Mouse (Mus musculus) embryonic facial prominence, embryonic 12.5 days (tissue): ENCODE results near the gene Aff1. TPM values are rescaled to one million over a fixed set of nuclear protein-coding genes. Genes with fewer than 3 reads are reported as not detected.

Experiments
- ATAC-seq: fragments of 200-750 bp; cut with Nextera tagmentation; 2 replicates; pipeline ENCODE4 v1.8.0; 2017; ENCODE audit not compliant: insufficient number of reproducible peaks, insufficient read depth, low FRiP score, low TSS enrichment
- H3K27ac ChIP-seq: fragments of 300-500 bp; sonication (generic); 2 replicates; pipeline ENCODE4 v1.5.1; 2016; ENCODE audit warnings: mild to moderate bottlenecking
- H3K27me3 ChIP-seq: fragments of 300-500 bp; sonication (generic); 2 replicates; pipeline ENCODE4 v1.6.1; 2016; ENCODE audit warnings: mild to moderate bottlenecking, moderate library complexity
- H3K36me3 ChIP-seq: fragments of 300-500 bp; sonication (generic); 2 replicates; pipeline ENCODE4 v1.6.1; 2016; ENCODE audit warnings: mild to moderate bottlenecking
- H3K4me1 ChIP-seq: fragments of 300-500 bp; sonication (generic); 2 replicates; pipeline ENCODE4 v1.6.1; 2016
- H3K4me2 ChIP-seq: fragments of 300-500 bp; sonication (generic); replicated peaks from 2 replicates; pipeline ENCODE4 v1.6.1; 2016; ENCODE audit warnings: mild to moderate bottlenecking, moderate library complexity
- H3K4me3 ChIP-seq: fragments of 300-500 bp; sonication (generic); 2 replicates; pipeline ENCODE4 v1.5.1; 2016; ENCODE audit warnings: mild to moderate bottlenecking
- H3K9ac ChIP-seq: fragments of 300-500 bp; sonication (generic); 2 replicates; pipeline ENCODE4 v1.6.1; 2016; ENCODE audit warnings: mild to moderate bottlenecking, moderate library complexity
- H3K9me3 ChIP-seq: fragments of 300-500 bp; sonication (generic); 2 replicates; pipeline ENCODE4 v1.6.1; 2016; ENCODE audit warnings: mild to moderate bottlenecking, moderate library complexity
- WGBS: fragments of 180-500 bp; shearing (Covaris S2); methylation state at CpG from one replicate; pipeline ENCODE4 v1.1.7; 2016; 5-methylcytosine and 5-hydroxymethylcytosine counted together
- polyA plus RNA-seq: library from polyadenylated mRNA; unstranded; fragments of >200 nt; fragmentation: Nextera tagmentation; extraction: Ambion mirVana; gene quantifications from 2 replicates; pipeline ENCODE4 v1.2.1, GENCODE M21; 2016

The Aff1 gene
- polyA plus RNA-seq, 1 experiment from 2014 or later, result 4.8 TPM

GRCm38 (mm10) chr5:103814551-103815248 is 122.5 kb downstream of the Aff1 start:
- no peaks in the 10 kb centered on the region for H3K36me3 ChIP-seq
- no peaks in the 10 kb centered on the region for H3K27me3 ChIP-seq
- no peak overlapping the region for H3K4me3 ChIP-seq
- no peak overlapping the region for H3K4me2 ChIP-seq
- WGBS, result 66% methylated on average over 16 of the region's 16 CpGs
- no peak overlapping the region for H3K9ac ChIP-seq
- H3K4me1 ChIP-seq, result no peaks in the 10 kb centered on the region
- no peaks in the 10 kb centered on the region for H3K9me3 ChIP-seq
- H3K27ac ChIP-seq, result no peak overlapping the region
- ATAC-seq, result no peak

- Histone ChIP-seq H3K27ac (no peak overlapping the region), H3K36me3 (no peaks in the 10 kb centered on the region), H3K4me2 (no peak overlapping the region), H3K27me3 (no peaks in the 10 kb centered on the region), H3K4me3 (no peak overlapping the region), H3K4me1 (no peaks in the 10 kb centered on the region), H3K9ac (no peak overlapping the region), H3K9me3 (no peaks in the 10 kb centered on the region)
- 75% methylated on average over 4 of the region's 4 CpGs for WGBS
- no peak for ATAC-seq
Measured at GRCm38 (mm10) chr5:103815249-103815617, 123.1 kb downstream of the Aff1 start.

GRCm38 (mm10) chr5:103816718-103817117 is 124.5 kb downstream of the Aff1 start:
- no peak overlapping the region for H3K4me2 ChIP-seq
- no peak overlapping the region for H3K9ac ChIP-seq
- H3K27me3 ChIP-seq, result no peaks in the 10 kb centered on the region
- H3K9me3 ChIP-seq, result no peaks in the 10 kb centered on the region
- H3K4me3 ChIP-seq, result no peak overlapping the region
- 0 out of 2 replicates have a peak, but pooled peaks cover 2% of the 10 kb centered on the region for H3K4me1 ChIP-seq
- H3K36me3 ChIP-seq, result no peaks in the 10 kb centered on the region
- ATAC-seq, result no peak
- 89% methylated on average over 3 of the region's 3 CpGs for WGBS
- H3K27ac ChIP-seq, result no peak overlapping the region

- Histone ChIP-seq H3K4me3 (no peak overlapping the region), H3K4me2 (no peak overlapping the region), H3K9me3 (no peaks in the 10 kb centered on the region), H3K4me1 (0 out of 2 replicates have a peak, but pooled peaks cover 6% of the 10 kb centered on the region), H3K27ac (no peak overlapping the region), H3K27me3 (no peaks in the 10 kb centered on the region), H3K36me3 (no peaks in the 10 kb centered on the region), H3K9ac (no peak overlapping the region)
- no peak for ATAC-seq
- 17% methylated on average over 1 of the region's 1 CpGs for WGBS
Measured at GRCm38 (mm10) chr5:103817754-103818153, 125.6 kb downstream of the Aff1 start.

GRCm38 (mm10) chr5:103818602-103819001 is 126.4 kb downstream of the Aff1 start:
- WGBS, result 85% methylated on average over 9 of the region's 9 CpGs
- Histone ChIP-seq H3K27me3 (no peaks in the 10 kb centered on the region), H3K36me3 (no peaks in the 10 kb centered on the region), H3K27ac (no peak overlapping the region), H3K9me3 (no peaks in the 10 kb centered on the region), H3K9ac (no peak overlapping the region), H3K4me2 (no peak overlapping the region), H3K4me3 (no peak overlapping the region), H3K4me1 (0 out of 2 replicates have a peak, but pooled peaks cover 6% of the 10 kb centered on the region)
- no peak for ATAC-seq

- Histone ChIP-seq H3K9me3 (no peaks in the 10 kb centered on the region), H3K9ac (no peak overlapping the region), H3K36me3 (no peaks in the 10 kb centered on the region), H3K27ac (no peak overlapping the region), H3K4me2 (no peak overlapping the region), H3K4me1 (0 out of 2 replicates have a peak, but pooled peaks cover 6% of the 10 kb centered on the region), H3K27me3 (no peaks in the 10 kb centered on the region), H3K4me3 (no peak overlapping the region)
- 85% methylated on average over 1 of the region's 1 CpGs for WGBS
- no peak for ATAC-seq
Measured at GRCm38 (mm10) chr5:103819674-103820073, 127.5 kb downstream of the Aff1 start.

- H3K4me2 ChIP-seq, result no peak overlapping the region
- 0 out of 2 replicates have a peak, but pooled peaks cover 6% of the 10 kb centered on the region for H3K4me1 ChIP-seq
- 84% methylated on average over 9 of the region's 9 CpGs for WGBS
- H3K36me3 ChIP-seq, result no peaks in the 10 kb centered on the region
- ATAC-seq, result no peak
- no peak overlapping the region for H3K4me3 ChIP-seq
- H3K9ac ChIP-seq, result no peak overlapping the region
- H3K27me3 ChIP-seq, result no peaks in the 10 kb centered on the region
- no peaks in the 10 kb centered on the region for H3K9me3 ChIP-seq
- H3K27ac ChIP-seq, result no peak overlapping the region
Measured at GRCm38 (mm10) chr5:103821062-103821461, 128.9 kb downstream of the Aff1 start.

- Histone ChIP-seq H3K4me1 (0 out of 2 replicates have a peak, but pooled peaks cover 6% of the 10 kb centered on the region), H3K27me3 (no peaks in the 10 kb centered on the region), H3K4me2 (no peak overlapping the region), H3K27ac (no peak overlapping the region), H3K9ac (no peak overlapping the region), H3K36me3 (no peaks in the 10 kb centered on the region), H3K9me3 (no peaks in the 10 kb centered on the region), H3K4me3 (no peak overlapping the region)
- WGBS, result 71% methylated on average over 13 of the region's 13 CpGs
- ATAC-seq, result no peak
Measured at GRCm38 (mm10) chr5:103821500-103822298, 129.5 kb downstream of the Aff1 start.

GRCm38 (mm10) chr5:103822949-103823348 is 130.8 kb downstream of the Aff1 start:
- no peak overlapping the region for H3K9ac ChIP-seq
- no peaks in the 10 kb centered on the region for H3K9me3 ChIP-seq
- no peaks in the 10 kb centered on the region for H3K36me3 ChIP-seq
- H3K4me2 ChIP-seq, result no peak overlapping the region
- no peaks in the 10 kb centered on the region for H3K27me3 ChIP-seq
- no peak for ATAC-seq
- 90% methylated on average over 5 of the region's 5 CpGs for WGBS
- 0 out of 2 replicates have a peak, but pooled peaks cover 6% of the 10 kb centered on the region for H3K4me1 ChIP-seq
- H3K27ac ChIP-seq, result no peak overlapping the region
- H3K4me3 ChIP-seq, result no peak overlapping the region

- no peak for ATAC-seq
- Histone ChIP-seq H3K27ac (no peak overlapping the region), H3K4me2 (no peak overlapping the region), H3K4me3 (no peak overlapping the region), H3K36me3 (no peaks in the 10 kb centered on the region), H3K9ac (no peak overlapping the region), H3K9me3 (no peaks in the 10 kb centered on the region), H3K4me1 (no peaks in the 10 kb centered on the region), H3K27me3 (no peaks in the 10 kb centered on the region)
- 83% methylated on average over 21 of the region's 21 CpGs for WGBS
Measured at GRCm38 (mm10) chr5:103828304-103828703, 136.1 kb downstream of the Aff1 start.

- no peak overlapping the region for H3K9ac ChIP-seq
- ATAC-seq, result no peak
- 82% methylated on average over 8 of the region's 8 CpGs for WGBS
- H3K4me2 ChIP-seq, result no peak overlapping the region
- H3K27ac ChIP-seq, result no peak overlapping the region
- no peak overlapping the region for H3K4me3 ChIP-seq
- H3K4me1 ChIP-seq, result no peaks in the 10 kb centered on the region
- no peaks in the 10 kb centered on the region for H3K9me3 ChIP-seq
- peaks cover 1% of the 10 kb centered on the region; the same call in 1 of the 2 replicates for H3K36me3 ChIP-seq
- no peaks in the 10 kb centered on the region for H3K27me3 ChIP-seq
Measured at GRCm38 (mm10) chr5:103828729-103829128, 136.6 kb downstream of the Aff1 start.

- H3K9ac ChIP-seq, result no peak overlapping the region
- H3K4me1 ChIP-seq, result no peaks in the 10 kb centered on the region
- no peak overlapping the region for H3K27ac ChIP-seq
- 79% methylated on average over 12 of the region's 12 CpGs for WGBS
- H3K9me3 ChIP-seq, result no peaks in the 10 kb centered on the region
- no peak overlapping the region for H3K4me2 ChIP-seq
- H3K27me3 ChIP-seq, result no peaks in the 10 kb centered on the region
- no peak overlapping the region for H3K4me3 ChIP-seq
- H3K36me3 ChIP-seq, result peaks cover 5% of the 10 kb centered on the region
- no peak for ATAC-seq
Measured at GRCm38 (mm10) chr5:103829158-103829557, 137.0 kb downstream of the Aff1 start.
